Mouse (Mus musculus) right cerebral cortex, postnatal 25 days (tissue): ENCODE data around the gene Igf2bp3.

Experiments
- DNase-seq: peaks from one replicate; pipeline ENCODE4 v3.0.0; 2022

Igf2bp3 gene

GRCm38 (mm10) chr6:49173265-49173664 lies 41.5 kb downstream of the Igf2bp3 start:
- no peak for DNase-seq

- DNase-seq = no peak
Measured at GRCm38 (mm10) chr6:49171216-49171615, 43.5 kb downstream of the Igf2bp3 start.

GRCm38 (mm10) chr6:49168648-49169047 lies 46.1 kb downstream of the Igf2bp3 start:
- no peak for DNase-seq

GRCm38 (mm10) chr6:49167406-49167805 lies 47.4 kb downstream of the Igf2bp3 start:
- DNase-seq = no peak

DNA sequence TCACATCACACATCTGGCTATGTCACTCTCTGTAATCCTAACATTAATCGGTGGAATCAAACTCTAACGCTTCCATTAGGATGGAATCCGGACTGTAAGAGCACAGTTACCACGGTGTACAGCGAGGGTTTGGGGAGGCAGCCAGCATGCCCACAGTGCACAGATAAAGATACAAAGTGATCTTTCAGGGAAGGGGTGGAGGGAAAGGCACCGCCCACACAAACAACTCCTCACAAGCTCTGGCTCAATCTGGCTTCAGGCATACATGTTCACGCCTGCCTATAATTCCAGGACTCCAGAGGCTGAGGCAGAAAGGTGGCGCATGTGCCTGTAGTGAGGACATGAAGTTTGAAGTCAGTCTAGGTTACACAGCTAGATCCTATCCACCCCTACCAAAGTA lies 48.4 kb downstream of the Igf2bp3 start:
- no peak for DNase-seq

GRCm38 (mm10) chr6:49165855-49166254 lies 48.9 kb downstream of the Igf2bp3 start:
- DNase-seq = no peak

GRCm38 (mm10) chr6:49165101-49165500 lies 49.7 kb downstream of the Igf2bp3 start:
- DNase-seq = no peak

DNA sequence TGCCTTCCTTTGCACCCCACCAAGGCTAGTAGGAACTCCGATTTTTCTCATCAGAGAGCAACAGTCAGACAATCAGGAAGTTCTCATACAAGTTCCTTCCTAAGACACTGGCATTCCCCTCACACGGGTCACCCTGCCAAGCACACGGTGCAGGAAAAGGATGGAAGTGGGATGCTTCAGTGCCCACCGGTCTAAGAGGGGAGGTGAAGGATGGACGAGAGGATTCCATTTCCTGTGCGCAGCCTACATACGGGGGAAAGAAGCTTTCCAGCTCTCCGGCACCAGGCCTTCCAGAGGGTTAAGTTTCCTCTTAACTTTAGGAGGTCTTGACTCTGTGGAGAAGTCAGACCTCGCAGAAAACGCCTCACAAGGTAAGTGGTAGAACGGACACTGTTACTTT lies 50.1 kb downstream of the Igf2bp3 start:
- DNase-seq = no peak

DNA sequence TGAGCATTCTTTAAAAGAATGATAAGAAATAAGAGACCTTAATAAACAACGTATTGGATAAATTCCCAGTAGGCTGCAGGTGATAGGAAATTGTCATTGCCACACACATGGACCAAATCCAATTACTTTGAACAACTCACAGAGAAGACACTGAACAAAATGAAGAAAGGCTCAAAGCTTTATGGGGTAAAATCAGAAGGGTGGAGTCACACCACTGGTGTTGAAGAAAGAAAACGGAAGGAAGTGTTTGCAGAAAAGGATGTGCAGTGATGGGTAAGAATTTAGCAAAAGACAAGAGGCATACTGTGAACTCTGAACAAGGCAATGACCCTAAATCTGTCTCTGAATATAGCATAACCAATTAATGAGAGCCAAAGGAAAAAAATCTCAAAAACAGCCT lies 54.8 kb downstream of the Igf2bp3 start:
- DNase-seq = no peak

- no peak for DNase-seq
Measured at GRCm38 (mm10) chr6:49156826-49157175, 58.0 kb downstream of the Igf2bp3 start.

GRCm38 (mm10) chr6:49156170-49156825 lies 58.5 kb downstream of the Igf2bp3 start:
- DNase-seq = no peak

DNA sequence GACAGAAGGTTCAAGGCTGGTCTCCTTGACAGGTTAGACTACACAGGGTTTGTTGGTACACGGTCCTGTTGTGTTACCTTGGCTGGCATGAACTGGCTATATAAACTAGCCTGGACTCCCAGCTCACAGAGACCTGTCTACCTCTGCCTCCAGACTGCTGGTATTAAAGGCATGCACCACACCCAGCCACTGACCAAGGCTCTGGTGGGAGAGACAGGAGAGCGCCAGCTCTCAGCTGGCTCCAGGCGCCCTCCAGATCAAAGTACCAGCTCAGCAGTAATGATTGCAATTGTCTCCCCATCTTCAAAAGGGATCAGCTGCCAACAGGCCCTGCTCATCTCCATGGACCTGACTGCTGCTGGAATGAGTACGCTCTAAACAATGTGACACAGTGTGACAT lies 63.3 kb downstream of the Igf2bp3 start:
- DNase-seq = no peak

DNA sequence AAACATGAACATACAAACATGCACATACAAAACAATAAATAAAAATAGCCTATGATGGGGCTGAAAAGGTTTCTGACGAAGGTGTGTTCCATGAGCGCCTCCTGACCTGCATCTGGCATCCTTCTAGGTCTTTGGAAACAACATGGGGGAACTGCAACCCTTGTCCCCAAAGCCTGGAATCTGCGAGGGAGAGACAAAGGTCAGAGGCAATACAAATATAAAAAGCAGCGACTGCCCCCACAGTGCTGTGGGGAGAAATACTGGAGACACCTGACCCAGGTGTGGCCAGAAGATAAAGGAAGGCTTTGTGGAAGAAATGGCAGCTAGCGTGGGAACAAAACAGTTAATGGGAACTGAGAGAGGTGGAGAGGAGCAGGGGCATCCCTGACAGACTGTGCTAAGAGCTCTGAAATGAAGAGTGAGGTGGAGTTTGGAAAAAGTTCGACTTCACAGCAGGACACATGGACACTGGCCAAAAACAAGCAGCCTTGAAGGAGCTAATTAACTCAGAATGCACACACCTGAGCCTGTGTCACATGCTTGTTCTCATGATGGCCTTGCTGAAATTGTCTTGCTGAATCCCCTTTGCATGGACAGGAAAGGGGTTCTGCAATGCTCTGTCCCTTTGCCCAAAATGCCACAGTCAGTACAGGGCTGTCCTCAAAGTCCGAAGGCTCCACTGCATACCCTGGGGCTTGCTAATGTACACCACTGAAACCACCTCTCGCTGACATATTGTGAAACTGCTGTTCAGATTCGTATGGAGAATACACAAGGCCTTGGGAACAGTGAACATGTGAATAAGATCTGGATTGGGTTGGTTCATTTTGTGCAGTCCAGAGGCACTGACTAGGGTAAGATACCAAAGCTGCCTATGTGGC lies 64.2 kb downstream of the Igf2bp3 start:
- DNase-seq = no peak

DNA sequence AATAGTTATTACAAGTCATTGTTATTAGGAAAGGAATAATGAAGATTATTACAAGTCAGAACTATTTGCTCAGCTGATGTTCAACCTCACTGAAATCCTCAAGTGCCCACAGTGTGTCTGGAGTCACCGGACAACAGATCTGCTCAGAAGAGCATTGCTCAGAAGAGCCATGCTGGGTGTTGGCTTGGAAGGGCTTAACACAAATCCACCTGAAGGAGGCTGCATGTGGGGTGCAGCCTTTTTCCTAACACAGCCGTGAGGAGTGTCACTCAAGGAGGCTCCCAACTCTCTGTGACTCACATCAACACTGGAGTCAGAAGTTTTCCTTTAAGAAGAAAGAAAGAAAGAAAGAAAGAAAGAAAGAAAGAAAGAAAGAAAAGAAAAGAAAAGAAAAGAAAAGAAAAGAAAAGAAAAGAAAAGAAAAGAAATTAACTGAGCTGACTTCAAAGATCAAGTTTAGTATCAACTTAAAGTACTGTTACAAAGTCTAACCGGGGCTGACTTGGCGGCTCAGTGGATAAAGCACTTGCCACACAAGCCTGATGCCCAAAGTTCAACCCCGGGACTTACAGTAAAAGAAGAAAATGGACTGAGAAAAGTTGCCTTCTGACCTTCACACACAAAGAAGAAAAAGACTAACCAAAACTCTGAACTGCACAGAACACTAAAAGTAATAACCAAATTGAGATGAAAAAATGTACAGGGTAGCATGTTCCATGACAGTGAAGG lies 65.4 kb downstream of the Igf2bp3 start:
- no peak for DNase-seq

DNA sequence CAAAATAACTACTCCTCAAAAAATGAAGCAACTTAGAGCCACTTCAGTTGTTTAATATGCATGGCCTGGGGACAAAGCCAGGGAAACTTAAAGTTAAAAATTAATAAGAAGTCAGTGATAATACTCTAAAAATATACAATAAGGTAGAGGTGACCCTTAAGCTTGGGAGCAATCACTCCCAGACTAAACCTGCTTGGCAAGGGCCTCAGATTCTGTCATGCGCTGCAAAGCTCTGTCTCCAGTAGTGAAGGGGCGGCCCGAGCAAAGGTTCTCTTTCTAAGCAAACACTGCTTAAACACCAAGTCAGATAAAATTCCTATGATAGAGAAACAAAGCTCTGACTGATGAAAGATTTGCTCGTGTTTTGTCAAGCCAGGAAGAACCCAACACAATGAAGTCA lies 66.0 kb downstream of the Igf2bp3 start:
- no peak for DNase-seq

GRCm38 (mm10) chr6:49148368-49148767 lies 66.4 kb downstream of the Igf2bp3 start:
- DNase-seq = no peak

DNA sequence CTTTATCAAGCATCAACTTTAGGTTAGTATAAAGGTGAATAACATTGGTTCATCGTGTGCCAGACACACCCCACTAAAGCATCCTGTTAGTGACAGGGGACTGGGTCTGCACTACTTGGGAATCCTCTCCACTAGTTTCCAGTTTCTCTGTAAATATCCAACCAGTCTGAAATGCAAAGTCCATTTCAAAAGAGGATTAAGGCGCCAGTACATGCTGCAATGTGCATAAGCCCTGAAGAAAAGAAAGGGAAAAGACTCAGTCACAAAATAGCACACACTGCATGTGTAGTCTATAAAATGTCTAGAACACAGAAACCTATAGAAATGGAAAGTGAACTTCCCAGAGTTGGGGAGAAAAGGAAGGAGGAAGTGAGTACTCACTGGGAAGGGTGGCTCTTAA lies 68.3 kb downstream of the Igf2bp3 start:
- no peak for DNase-seq

- DNase-seq = no peak
Measured at GRCm38 (mm10) chr6:49142428-49142827, 72.3 kb downstream of the Igf2bp3 start.

DNA sequence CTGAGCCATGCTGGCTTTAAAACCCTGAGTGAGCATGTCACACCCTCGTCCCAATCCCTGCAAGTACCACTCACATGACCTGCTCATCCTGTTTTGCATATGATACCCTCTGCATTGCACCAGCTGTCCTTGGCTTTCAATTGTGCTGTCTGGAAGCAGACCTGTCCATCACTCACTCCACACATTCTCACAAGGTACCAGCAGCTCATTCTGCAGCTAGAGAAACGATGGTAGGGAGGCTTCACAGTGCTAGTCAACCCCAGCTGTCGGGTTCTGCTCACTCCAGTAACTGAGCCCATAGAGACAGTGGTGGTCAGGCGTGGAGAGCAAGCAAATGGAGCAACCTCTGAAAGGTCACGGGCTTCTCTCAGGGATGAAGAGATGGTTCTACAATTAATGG lies 73.6 kb downstream of the Igf2bp3 start:
- DNase-seq = no peak

DNA sequence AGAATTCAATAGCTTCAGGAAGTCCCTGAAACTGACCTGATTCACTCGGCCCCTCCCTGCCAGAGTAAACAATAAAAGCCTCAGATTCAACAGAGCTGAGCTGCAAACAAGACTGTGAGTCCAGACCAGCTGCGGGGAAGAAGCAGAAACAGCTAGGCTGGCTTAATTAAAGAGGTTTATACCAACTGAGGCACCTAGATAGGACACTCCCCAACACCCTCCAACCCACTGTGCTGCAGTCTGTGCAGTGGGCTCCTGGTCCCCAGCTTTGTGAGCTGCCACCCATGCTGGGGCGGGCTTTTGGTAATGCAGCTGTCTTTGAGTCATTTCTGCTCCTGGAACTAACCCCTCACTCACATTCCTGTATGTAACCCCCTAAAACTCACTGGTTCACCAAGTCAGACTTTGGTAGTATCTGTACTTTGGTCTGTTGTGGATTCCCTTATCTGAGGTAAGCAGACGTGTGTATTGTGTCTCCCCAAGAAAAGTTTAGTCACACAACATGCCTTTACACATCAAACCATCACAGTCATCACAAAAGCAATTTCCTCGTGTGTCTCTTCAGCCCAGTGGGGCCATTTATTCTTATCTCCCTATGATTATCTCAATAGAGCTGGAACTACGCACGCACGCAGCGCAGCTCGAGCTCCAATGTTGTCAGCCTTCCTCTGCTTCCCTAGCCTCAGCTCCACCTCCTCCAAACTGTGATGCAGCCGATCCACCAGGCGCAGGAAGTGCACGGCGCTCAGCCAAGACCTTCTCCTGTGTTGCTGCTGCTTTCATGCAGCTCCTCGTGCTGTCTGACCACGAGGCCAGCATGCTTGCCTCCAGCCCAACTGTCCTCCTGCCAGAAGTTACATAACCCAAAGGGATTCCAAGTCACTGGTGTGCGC lies 76.4 kb downstream of the Igf2bp3 start:
- no peak for DNase-seq

- no peak for DNase-seq
Measured at GRCm38 (mm10) chr6:49136739-49137138, 78.0 kb downstream of the Igf2bp3 start.

GRCm38 (mm10) chr6:49132352-49133090 lies 82.2 kb downstream of the Igf2bp3 start:
- DNase-seq = no peak
